Mouse (Mus musculus): ENCODE data around the gene C2cd4c. TPM values are rescaled to one million over a fixed set of nuclear protein-coding genes. Genes with fewer than 3 reads are reported as not detected.

Gene C2cd4c
- polyA plus RNA-seq, 1 experiment from 2014 or later, result 0.08 TPM

- ATAC-seq (ENCODE audit: insufficient read depth, low FRiP score, low read depth), result no peak
- WGBS, result 78% methylated on average over 8 of the region's 8 CpGs
- Histone ChIP-seq H3K27me3 (replicated peaks) (no peaks in the 10 kb centered on the region), H3K4me3 (replicated peaks) (no peak overlapping the region), H3K9ac (no peak overlapping the region), H3K27ac (no peak overlapping the region), H3K4me1 (no peaks in the 10 kb centered on the region), H3K36me3 (no peaks in the 10 kb centered on the region), H3K9me3 (no peaks in the 10 kb centered on the region), H3K4me2 (no peak overlapping the region)
Observed at GRCm38 (mm10) chr10:79574350-79574749, 39.5 kb downstream of the C2cd4c start.

GRCm38 (mm10) chr10:79573611-79574010 lies 40.2 kb downstream of the C2cd4c start:
- 83% methylated on average over 6 of the region's 6 CpGs for WGBS
- ATAC-seq (ENCODE audit: insufficient read depth, low FRiP score, low read depth), result no peak

GRCm38 (mm10) chr10:79571314-79571713 lies 42.5 kb downstream of the C2cd4c start:
- Histone ChIP-seq H3K9me3 (no peaks in the 10 kb centered on the region), H3K27ac (no peak overlapping the region), H3K9ac (no peak overlapping the region), H3K36me3 (no peaks in the 10 kb centered on the region), H3K4me2 (no peak overlapping the region), H3K27me3 (replicated peaks) (no peaks in the 10 kb centered on the region), H3K4me3 (replicated peaks) (no peak overlapping the region), H3K4me1 (no peaks in the 10 kb centered on the region)
- WGBS, result 97% methylated on average over 2 of the region's 2 CpGs
- ATAC-seq (ENCODE audit: insufficient read depth, low FRiP score, low read depth), result no peak

More at GRCm38 (mm10) chr10:79573611-79574010, 40.2 kb downstream of the C2cd4c start:
- Histone ChIP-seq H3K4me2 (no peak overlapping the region), H3K27me3 (replicated peaks) (no peaks in the 10 kb centered on the region), H3K9me3 (no peaks in the 10 kb centered on the region), H3K4me1 (no peaks in the 10 kb centered on the region), H3K27ac (no peak overlapping the region), H3K9ac (no peak overlapping the region), H3K4me3 (replicated peaks) (no peak overlapping the region), H3K36me3 (no peaks in the 10 kb centered on the region)

GRCm38 (mm10) chr10:79569921-79570320 lies 43.9 kb downstream of the C2cd4c start:
- no peaks in the 10 kb centered on the region for H3K36me3 ChIP-seq
- ATAC-seq (ENCODE audit: insufficient read depth, low FRiP score, low read depth), result no peak
- H3K4me3 ChIP-seq (replicated peaks), result no peak overlapping the region
- no peaks in the 10 kb centered on the region for H3K9me3 ChIP-seq
- H3K27ac ChIP-seq, result no peak overlapping the region
- WGBS, result 88% methylated on average over 5 of the region's 5 CpGs
- no peaks in the 10 kb centered on the region for H3K4me1 ChIP-seq
- H3K9ac ChIP-seq, result no peak overlapping the region
- H3K27me3 ChIP-seq (replicated peaks), result no peaks in the 10 kb centered on the region
- H3K4me2 ChIP-seq, result no peak overlapping the region

- no peak overlapping the region for H3K4me2 ChIP-seq
- H3K36me3 ChIP-seq, result no peaks in the 10 kb centered on the region
- no peaks in the 10 kb centered on the region for H3K27me3 ChIP-seq (replicated peaks)
- no peaks in the 10 kb centered on the region for H3K9me3 ChIP-seq
- WGBS, result 86% methylated on average over 2 of the region's 2 CpGs
- ATAC-seq (ENCODE audit: insufficient read depth, low FRiP score, low read depth), result no peak
- no peaks in the 10 kb centered on the region for H3K4me1 ChIP-seq
- H3K4me3 ChIP-seq (replicated peaks), result no peak overlapping the region
- no peak overlapping the region for H3K9ac ChIP-seq
- no peak overlapping the region for H3K27ac ChIP-seq
Observed at GRCm38 (mm10) chr10:79559716-79560115, 54.1 kb downstream of the C2cd4c start.

GRCm38 (mm10) chr10:79557496-79557895 lies 56.3 kb downstream of the C2cd4c start:
- Histone ChIP-seq H3K4me1 (peaks cover 18% of the 10 kb centered on the region), H3K36me3 (no peaks in the 10 kb centered on the region), H3K9me3 (no peaks in the 10 kb centered on the region), H3K9ac (no peak overlapping the region), H3K4me3 (replicated peaks) (no peak overlapping the region), H3K27me3 (replicated peaks) (no peaks in the 10 kb centered on the region), H3K27ac (no peak overlapping the region), H3K4me2 (no peak overlapping the region)
- ATAC-seq (ENCODE audit: insufficient read depth, low FRiP score, low read depth), result no peak
- WGBS, result 93% methylated on average over 5 of the region's 5 CpGs

GRCm38 (mm10) chr10:79556951-79557350 lies 56.9 kb downstream of the C2cd4c start:
- peaks cover 22% of the 10 kb centered on the region for H3K4me1 ChIP-seq
- H3K9me3 ChIP-seq, result no peaks in the 10 kb centered on the region
- WGBS, result 89% methylated on average over 5 of the region's 5 CpGs
- no peak overlapping the region for H3K4me2 ChIP-seq
- no peak overlapping the region for H3K4me3 ChIP-seq (replicated peaks)
- no peak for ATAC-seq (ENCODE audit: insufficient read depth, low FRiP score, low read depth)
- no peaks in the 10 kb centered on the region for H3K36me3 ChIP-seq
- H3K27ac ChIP-seq, result no peak overlapping the region
- no peaks in the 10 kb centered on the region for H3K27me3 ChIP-seq (replicated peaks)
- no peak overlapping the region for H3K9ac ChIP-seq

Other genes starting within 250 kb of the C2cd4c start
- gene Vmn2r83, start 145.3 kb downstream of the C2cd4c start, polyA plus RNA-seq (2015; fragmentation: Nextera tagmentation; extraction: Ambion mirVana), result not detected in 2 replicates
- gene Plpp2, start 80.2 kb downstream of the C2cd4c start, polyA plus RNA-seq (2015; fragmentation: Nextera tagmentation; extraction: Ambion mirVana), result 69.7 and 70.6 TPM in 2 replicates
- gene Mier2, start 58.8 kb downstream of the C2cd4c start, polyA plus RNA-seq (2015; fragmentation: Nextera tagmentation; extraction: Ambion mirVana), result 49.2 and 50.1 TPM in 2 replicates
- not detected in 2 replicates for gene Theg, start 26.7 kb downstream of the C2cd4c start, polyA plus RNA-seq (2015; fragmentation: Nextera tagmentation; extraction: Ambion mirVana)
- 9.1 and 10.6 TPM in 2 replicates for gene Shc2, start 23.9 kb upstream of the C2cd4c start, polyA plus RNA-seq (2015; fragmentation: Nextera tagmentation; extraction: Ambion mirVana)
- not detected in 2 replicates for gene Odf3l2, start 31.7 kb upstream of the C2cd4c start, polyA plus RNA-seq (2015; fragmentation: Nextera tagmentation; extraction: Ambion mirVana)
- 36.4 and 41.1 TPM in 2 replicates for gene Madcam1, start 50.5 kb upstream of the C2cd4c start, polyA plus RNA-seq (2015; fragmentation: Nextera tagmentation; extraction: Ambion mirVana)
- 58.2 and 59.3 TPM in 2 replicates for gene Tpgs1, start 55.3 kb upstream of the C2cd4c start, polyA plus RNA-seq (2015; fragmentation: Nextera tagmentation; extraction: Ambion mirVana)
- 107 and 108 TPM in 2 replicates for gene Cdc34, start 68.2 kb upstream of the C2cd4c start, polyA plus RNA-seq (2015; fragmentation: Nextera tagmentation; extraction: Ambion mirVana)
- gene Gzmm, start 75.0 kb upstream of the C2cd4c start, polyA plus RNA-seq (2015; fragmentation: Nextera tagmentation; extraction: Ambion mirVana), result 0.40 and 0.57 TPM in 2 replicates
- gene Bsg, start 90.5 kb upstream of the C2cd4c start, polyA plus RNA-seq (2015; fragmentation: Nextera tagmentation; extraction: Ambion mirVana), result 1,050 and 1,128 TPM in 2 replicates
- 0.08 and 0.14 TPM in 2 replicates for gene Hcn2, start 102.6 kb upstream of the C2cd4c start, polyA plus RNA-seq (2015; fragmentation: Nextera tagmentation; extraction: Ambion mirVana)
- gene Polrmt, start 132.6 kb upstream of the C2cd4c start, polyA plus RNA-seq (2015; fragmentation: Nextera tagmentation; extraction: Ambion mirVana), result 33.9 and 38.7 TPM in 2 replicates
- 0.31 and 0.36 TPM in 2 replicates for gene Fgf22, start 141.1 kb upstream of the C2cd4c start, polyA plus RNA-seq (2015; fragmentation: Nextera tagmentation; extraction: Ambion mirVana)
- 87.8 and 88.1 TPM in 2 replicates for gene Rnf126, start 152.9 kb upstream of the C2cd4c start, polyA plus RNA-seq (2015; fragmentation: Nextera tagmentation; extraction: Ambion mirVana)
- 14.8 and 15.5 TPM in 2 replicates for gene Fstl3, start 163.2 kb upstream of the C2cd4c start, polyA plus RNA-seq (2015; fragmentation: Nextera tagmentation; extraction: Ambion mirVana)
- gene Prss57, start 176.9 kb upstream of the C2cd4c start, polyA plus RNA-seq (2015; fragmentation: Nextera tagmentation; extraction: Ambion mirVana), result 0.23 and 0.31 TPM in 2 replicates
- 53.3 and 54.1 TPM in 2 replicates for gene Palm, start 179.5 kb upstream of the C2cd4c start, polyA plus RNA-seq (2015; fragmentation: Nextera tagmentation; extraction: Ambion mirVana)
- gene Misp, start 207.0 kb upstream of the C2cd4c start, polyA plus RNA-seq (2015; fragmentation: Nextera tagmentation; extraction: Ambion mirVana), result 50.0 and 67.2 TPM in 2 replicates
- gene Ptbp1, start 240.4 kb upstream of the C2cd4c start, polyA plus RNA-seq (2015; fragmentation: Nextera tagmentation; extraction: Ambion mirVana), result 295 and 299 TPM in 2 replicates

Data from stomach, embryonic 15.5 days (tissue).